Mouse (Mus musculus) left cerebral cortex, adult 9 months (tissue): Measurements from ENCODE around the gene Efl1.
"Not testable (repeated sequence)": the region's sequence is repeated elsewhere in the genome, so short reads cannot be mapped to it uniquely, and the experiment has no call there.

Experiments used
- DNase-seq, 2 experiments: peaks; one replicate each; pipeline ENCODE4 v3.0.0; 2022; ENCODE audit warnings: low spot score in 2 of 2

Gene Efl1

GRCm38 (mm10) chr7:82719740-82720139 is 71.3 kb downstream of the Efl1 start:
- DNase-seq = no peak

GRCm38 (mm10) chr7:82720501-82720900 is 72.1 kb downstream of the Efl1 start:
- DNase-seq = no peak

GRCm38 (mm10) chr7:82720906-82721305 is 72.5 kb downstream of the Efl1 start:
- DNase-seq = no peak

GRCm38 (mm10) chr7:82722486-82723123 is 74.2 kb downstream of the Efl1 start:
- DNase-seq = no peak

DNA sequence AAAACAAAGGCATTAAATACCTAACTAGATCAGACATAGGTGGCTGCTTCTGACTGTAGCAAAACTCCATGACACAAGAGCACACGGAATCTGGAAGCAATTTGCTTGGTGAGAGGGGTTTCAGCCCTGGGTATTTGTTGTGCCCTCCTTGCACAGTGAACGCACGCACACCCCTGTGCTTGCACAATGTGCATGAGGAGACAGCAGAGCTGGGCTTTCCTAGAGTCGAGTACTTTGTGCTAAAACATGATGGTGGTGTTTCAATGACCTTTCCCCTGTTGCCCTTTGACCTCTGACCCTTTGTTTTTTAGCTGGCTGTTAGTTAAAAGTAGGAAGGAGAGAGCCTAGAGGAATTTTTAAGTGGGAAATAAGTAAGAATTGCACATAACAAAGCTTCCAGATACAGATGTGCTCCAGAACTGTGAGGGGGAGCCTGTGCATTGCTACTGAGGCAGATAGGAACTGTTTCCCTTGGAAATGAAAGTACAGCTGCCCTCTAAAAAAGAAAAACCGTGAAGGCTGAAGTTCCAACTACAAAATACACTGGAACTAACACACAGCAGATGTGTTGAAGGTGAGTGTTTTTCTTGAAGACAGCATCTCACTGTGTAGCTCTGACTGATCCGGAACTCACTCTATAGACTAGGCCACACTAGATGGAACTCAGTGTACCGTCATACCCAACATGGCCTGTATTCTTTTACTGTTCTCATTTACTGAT is 74.9 kb downstream of the Efl1 start:
- no peak for DNase-seq

DNA sequence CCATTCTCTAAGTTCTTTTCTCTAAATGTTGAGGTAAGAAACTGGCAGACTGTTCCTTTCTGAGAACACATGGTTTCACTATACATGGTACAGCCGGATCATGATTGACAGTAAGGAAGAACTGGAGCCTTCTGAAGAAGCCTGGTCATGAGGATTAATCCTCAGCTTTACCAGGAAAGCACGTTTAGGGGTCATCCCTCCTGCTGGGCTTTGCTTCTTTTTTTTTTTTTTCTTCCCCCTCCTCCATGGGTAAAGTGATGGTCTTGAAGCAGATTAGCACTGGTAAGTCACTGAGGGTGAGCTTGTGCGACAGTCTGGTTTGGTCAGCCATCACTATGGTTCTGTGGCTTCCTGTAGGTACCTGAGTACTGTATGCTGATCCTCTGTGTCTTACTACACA is 76.1 kb downstream of the Efl1 start:
- DNase-seq = no peak

DNA sequence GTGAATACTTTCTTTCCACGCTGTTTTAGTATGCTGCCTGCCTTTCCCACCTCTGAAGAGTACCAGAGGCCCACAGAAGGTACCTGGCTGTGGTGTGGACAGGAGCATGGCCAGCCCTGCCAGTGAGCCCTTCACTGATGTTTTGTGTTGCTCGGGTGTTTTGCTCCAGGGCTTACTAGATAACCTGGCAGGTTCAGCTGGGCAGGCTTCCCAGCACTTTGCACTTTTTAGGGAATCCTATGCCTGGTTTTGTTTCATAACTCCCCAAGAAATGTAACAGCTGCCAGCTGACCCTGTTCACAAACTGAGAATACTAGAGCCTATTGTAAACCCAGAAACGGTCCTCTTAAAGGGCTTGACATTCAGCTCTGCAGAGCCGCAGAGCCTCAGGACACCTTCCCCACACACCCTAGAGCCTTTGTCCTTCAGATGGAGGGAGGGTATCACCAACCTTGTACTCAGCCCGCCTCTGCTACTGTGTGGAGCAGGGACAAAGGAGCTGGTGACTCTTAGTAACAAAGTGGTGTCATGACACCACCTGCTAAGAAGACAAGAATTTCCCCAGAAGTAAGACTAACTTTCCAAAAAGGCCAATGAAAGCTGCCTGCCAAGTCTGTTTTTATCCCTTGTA is 76.7 kb downstream of the Efl1 start:
- DNase-seq = no peak

DNA sequence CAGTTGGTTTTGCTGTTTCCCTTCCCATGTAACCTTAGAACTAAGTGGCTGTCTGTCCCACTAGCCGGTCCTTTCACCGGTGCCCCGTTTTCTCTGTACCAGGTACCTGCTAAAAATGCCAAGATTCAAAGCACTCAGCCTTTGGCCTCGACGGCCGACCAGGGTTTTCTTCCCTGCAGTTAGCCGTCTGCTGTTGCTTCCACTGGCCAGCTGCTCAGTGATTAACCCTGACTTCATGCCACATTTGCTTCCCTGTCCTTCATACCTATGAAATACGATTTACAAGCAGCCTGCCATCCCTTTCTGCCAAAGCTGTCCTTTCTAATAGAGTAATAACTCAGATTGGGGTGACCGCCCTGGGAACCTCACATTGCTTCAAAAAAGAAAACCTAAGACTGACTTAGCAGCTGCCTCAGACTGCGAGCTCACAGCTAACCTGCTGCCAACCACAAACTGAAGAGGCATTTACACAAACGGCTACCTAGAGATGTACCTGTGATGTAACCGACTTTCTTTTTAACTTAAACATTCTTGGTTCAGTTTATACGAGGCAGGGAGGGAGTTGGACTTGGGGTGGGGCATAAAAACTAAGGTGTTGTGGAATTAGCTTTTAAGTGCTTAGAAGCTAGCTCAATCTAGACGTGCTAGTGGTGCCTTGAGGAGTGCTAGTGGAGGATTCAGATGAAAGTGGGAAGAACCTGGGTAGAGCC is 77.5 kb downstream of the Efl1 start:
- no peak for DNase-seq

- DNase-seq = no peak
Measured at GRCm38 (mm10) chr7:82727066-82727465, 78.7 kb downstream of the Efl1 start.

GRCm38 (mm10) chr7:82729009-82729408 is 80.6 kb downstream of the Efl1 start:
- not testable (repeated sequence) for DNase-seq

DNA sequence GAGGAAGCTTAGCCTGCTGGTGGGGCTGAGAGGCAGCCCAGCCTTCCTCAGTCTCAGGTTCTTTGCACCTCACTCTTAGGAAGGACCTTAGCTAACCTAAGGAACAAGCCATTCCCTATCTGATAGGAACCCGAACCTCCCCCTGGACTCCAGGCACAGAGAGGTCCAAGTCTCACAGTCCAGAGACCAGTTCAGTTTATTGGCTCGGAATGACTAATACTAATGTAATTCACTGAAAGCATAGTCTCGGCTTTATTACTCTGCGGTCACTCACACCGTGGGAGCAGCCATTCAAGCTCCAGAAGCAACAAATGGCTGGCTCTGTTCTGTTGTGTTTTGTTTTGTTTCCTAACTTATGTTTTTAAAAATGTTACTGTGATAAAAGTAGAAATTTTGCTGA is 84.7 kb downstream of the Efl1 start:
- no peak for DNase-seq

- no peak for DNase-seq
Measured at GRCm38 (mm10) chr7:82733995-82734394, 85.6 kb downstream of the Efl1 start.

DNA sequence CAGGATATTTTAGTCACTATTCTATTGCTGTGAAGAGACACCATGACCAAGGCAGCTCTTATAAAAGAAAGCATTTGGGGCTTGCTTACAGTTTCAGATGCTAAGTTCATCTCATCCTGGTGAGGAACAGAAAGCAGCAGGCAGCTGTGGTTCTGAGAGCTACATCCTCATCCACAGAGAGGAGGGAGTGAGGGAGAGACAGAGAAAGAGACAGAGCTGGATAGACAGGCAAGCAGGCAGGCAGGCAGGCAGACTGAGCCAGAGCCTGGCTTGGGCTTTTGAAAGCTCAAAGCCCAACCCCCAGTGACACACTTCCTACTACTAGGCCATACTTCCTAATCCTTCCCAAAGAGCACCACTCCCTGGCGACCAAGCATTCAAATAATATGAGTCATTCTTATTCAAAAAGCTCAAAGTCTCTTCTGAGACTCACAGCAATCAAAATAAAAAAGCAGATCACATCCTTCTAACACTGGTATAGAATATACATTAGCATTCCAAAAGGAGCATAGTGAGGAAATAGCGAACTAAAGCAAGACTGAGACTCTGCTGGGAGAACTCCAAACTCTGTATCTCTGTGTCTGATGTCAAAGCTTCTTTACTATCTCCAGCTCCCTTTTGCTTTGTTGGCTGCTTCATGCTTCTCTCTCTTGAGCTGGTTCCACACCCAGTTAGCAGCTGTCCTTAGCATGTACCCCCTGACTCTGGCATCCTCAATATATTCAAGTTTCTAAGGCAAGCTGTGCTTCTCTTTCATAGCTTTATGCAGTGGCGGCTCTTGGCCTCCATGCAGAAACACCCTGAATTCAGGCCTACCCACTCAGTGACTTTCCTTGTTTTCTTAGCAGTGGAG is 86.6 kb downstream of the Efl1 start:
- no peak for DNase-seq

- peak in 1 of 2 experiments; percentile 40 for DNase-seq
Measured at GRCm38 (mm10) chr7:82743116-82743765, 94.8 kb downstream of the Efl1 start.

DNA sequence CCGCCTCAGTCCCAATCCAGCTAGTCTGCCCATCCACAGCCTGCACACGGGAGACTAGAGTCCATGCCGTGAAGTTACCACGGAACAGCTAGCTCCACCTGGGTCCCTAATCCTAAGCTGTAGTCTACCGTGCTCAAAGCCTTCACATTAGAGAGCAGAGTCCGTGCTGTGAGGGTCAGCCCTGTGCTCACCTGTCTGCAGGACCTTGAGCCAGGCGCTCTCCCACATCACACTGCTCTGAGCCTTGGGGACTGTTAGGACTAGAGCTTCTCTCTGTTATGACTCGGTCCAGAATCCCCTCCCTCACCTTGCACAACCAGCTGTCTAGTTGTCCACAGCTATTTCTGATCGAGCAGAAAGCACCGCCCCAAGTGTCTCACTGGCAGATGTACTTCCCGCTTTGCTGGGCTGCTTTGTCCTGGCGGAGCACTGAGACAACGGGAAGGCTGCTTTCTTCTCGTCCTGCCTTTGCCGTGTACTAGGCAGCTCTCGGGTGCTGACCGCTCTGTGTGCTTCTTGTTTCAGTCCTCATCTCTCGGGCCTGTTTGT is 95.8 kb downstream of the Efl1 start:
- no peak for DNase-seq

GRCm38 (mm10) chr7:82748812-82749211 is 100.4 kb downstream of the Efl1 start:
- DNase-seq = no peak

GRCm38 (mm10) chr7:82749239-82749638 is 100.8 kb downstream of the Efl1 start:
- no peak for DNase-seq

DNA sequence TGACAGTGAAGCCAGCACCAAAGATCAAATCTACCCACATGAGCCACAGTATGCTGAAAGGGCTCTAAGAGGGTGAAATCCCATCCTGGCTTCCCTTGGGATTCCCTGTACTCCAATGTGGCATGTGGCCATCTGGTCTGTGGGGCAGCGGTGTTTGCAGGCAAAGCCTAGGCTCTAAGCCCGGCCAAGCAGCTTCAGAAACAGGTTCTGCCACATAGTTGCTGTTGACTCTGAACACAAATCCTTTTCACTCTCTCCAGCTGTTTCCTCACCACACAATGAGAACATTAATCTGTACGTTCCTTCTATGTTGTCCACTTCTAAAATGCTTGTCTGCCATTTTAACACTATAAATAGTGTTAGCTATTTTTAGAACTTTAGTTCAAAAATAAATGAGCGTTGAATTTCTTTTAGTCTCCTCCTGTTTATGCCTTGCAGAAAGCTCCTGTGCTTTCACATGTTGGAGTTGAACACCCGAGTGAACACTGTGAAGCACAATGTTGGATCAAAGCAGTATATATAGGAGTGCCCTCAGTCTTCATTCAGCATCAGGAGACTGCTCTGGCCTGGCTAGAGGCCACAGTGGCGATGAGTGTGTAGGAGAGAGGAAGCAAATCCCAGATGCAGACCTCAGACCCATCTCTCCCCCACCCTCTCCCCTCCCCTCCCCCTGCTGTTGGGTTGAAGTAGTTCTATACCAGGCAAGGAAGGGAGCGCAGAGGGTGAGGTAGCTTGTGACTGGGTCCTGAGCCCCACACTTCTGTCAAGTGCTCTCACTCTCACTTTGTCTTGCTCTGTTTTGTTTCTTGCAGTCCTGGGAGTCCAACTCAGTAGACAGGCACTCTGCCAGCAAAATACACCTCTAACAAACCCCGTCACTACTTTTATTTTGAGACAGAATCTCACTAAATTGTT is 104.0 kb downstream of the Efl1 start:
- DNase-seq = no peak

DNA sequence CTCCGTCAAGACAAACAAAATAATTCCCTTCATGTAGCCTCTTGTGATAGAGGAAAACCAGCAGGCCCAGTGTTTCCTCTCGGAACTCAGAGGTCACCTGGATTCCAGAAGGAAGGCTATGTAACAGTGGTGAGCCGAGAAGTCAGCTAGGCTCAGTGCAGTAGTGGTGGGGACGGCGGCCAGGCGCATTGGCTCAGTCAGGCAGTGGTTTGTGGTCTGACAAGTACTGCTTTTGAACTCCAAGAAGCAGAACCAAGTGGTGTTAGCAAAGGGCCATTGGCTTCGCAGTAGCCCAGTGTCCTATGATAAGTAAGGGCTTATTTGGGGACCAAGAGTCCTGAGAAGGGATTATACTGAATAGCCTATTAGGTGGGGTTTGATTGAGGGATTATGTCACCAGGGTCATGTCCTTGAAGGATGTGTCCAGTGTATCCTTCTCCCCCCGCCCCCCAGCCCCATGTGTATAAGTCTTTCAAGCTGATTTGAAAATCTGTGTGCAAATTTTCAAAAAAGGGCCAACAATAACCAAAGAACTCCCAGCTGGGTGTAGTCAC is 107.3 kb downstream of the Efl1 start:
- DNase-seq = no peak
